10 mouse cellular contexts compared by ENCODE assay signal in genomic region chr1:135828918-135829317, GRCm38 (mm10). TPM values are rescaled to one million over a fixed set of nuclear protein-coding genes. Genes with fewer than 3 reads are reported as not detected.
DNase-seq lines count a peak whose midpoint lies in the region; ATAC-seq lines count a peak whose summit lies in the region.
"Had no signal": no experiment of that assay in that cellular context is flagged by ENCODE, and none has a peak within 500 bp of the region (broad histone marks: within the 10 kb centered on the region; RNA-seq: fewer than 3 reads in every experiment).

No protein-coding gene starts in this region.

- no peak overlapping the region for H3K4me2 ChIP-seq in hindbrain, embryonic 11.5 days (replicated peaks; ENCODE audit: low read depth, low read length)
- H3K4me2 ChIP-seq in hindbrain, embryonic 12.5 days (replicated peaks), result no peak overlapping the region
- H3K4me2 ChIP-seq in intestine, embryonic 15.5 days (replicated peaks), result no peak overlapping the region
- H3K4me2 ChIP-seq: embryonic facial prominence, embryonic 15.5 days; liver, embryonic 15.5 days had no signal

- H3K36me3 ChIP-seq in hindbrain, embryonic 11.5 days (ENCODE audit: control insufficient read depth, insufficient read depth, low read length), result no peaks in the 10 kb centered on the region
- H3K36me3 ChIP-seq in hindbrain, embryonic 12.5 days, result no peaks in the 10 kb centered on the region
- H3K36me3 ChIP-seq in intestine, embryonic 15.5 days, result peaks cover 9% of the 10 kb centered on the region; the same call in 1 of the 2 replicates
- H3K36me3 ChIP-seq: embryonic facial prominence, embryonic 15.5 days; liver, embryonic 15.5 days had no signal

- no peaks in the 10 kb centered on the region for H3K27me3 ChIP-seq in hindbrain, embryonic 11.5 days (ENCODE audit: control insufficient read depth, insufficient read depth, low read length)
- H3K27me3 ChIP-seq in hindbrain, embryonic 12.5 days, result 0 out of 2 replicates have a peak, but pooled peaks cover 3% of the 10 kb centered on the region
- H3K27me3 ChIP-seq in intestine, embryonic 15.5 days (replicated peaks), result no peaks in the 10 kb centered on the region
- H3K27me3 ChIP-seq: embryonic facial prominence, embryonic 15.5 days had no signal

- no peak overlapping the region for H3K27ac ChIP-seq in hindbrain, embryonic 11.5 days (ENCODE audit: low read depth, low read length)
- no peak overlapping the region for H3K27ac ChIP-seq in hindbrain, embryonic 12.5 days
- H3K27ac ChIP-seq in intestine, embryonic 15.5 days, result no peak overlapping the region
- H3K27ac ChIP-seq: embryonic facial prominence, embryonic 15.5 days; liver, embryonic 15.5 days had no signal

- 22% methylated on average over 1 of the region's 1 CpGs for WGBS in hindbrain, embryonic 11.5 days
- WGBS in hindbrain, embryonic 12.5 days, result 23% methylated on average over 1 of the region's 1 CpGs
- 20% methylated on average over 1 of the region's 1 CpGs for WGBS in intestine, embryonic 15.5 days

- DNase-seq in hindbrain, embryonic 11.5 days (ENCODE audit: low spot score), result peak; percentile 64
- peak; percentile 86 for DNase-seq in CD4-positive, CD25-positive, alpha-beta regulatory T cell, adult 2 months (ENCODE audit: low read depth, low spot score)
- peak; percentile 77 for DNase-seq in ZHBTc4 (ENCODE audit: low read depth, low spot score)
- no peak for DNase-seq in gastrocnemius, postnatal 10 days

- H3K9me3 ChIP-seq in hindbrain, embryonic 11.5 days (ENCODE audit: control insufficient read depth, low read length), result no peaks in the 10 kb centered on the region
- no peaks in the 10 kb centered on the region for H3K9me3 ChIP-seq in hindbrain, embryonic 12.5 days (replicated peaks)
- H3K9me3 ChIP-seq in intestine, embryonic 15.5 days, result no peaks in the 10 kb centered on the region
- H3K9me3 ChIP-seq: embryonic facial prominence, embryonic 15.5 days; liver, embryonic 15.5 days had no signal

- no peak overlapping the region for H3K4me3 ChIP-seq in hindbrain, embryonic 11.5 days (ENCODE audit: low read depth, low read length)
- H3K4me3 ChIP-seq in hindbrain, embryonic 12.5 days, result no peak overlapping the region
- H3K4me3 ChIP-seq in intestine, embryonic 15.5 days (replicated peaks), result no peak overlapping the region
- H3K4me3 ChIP-seq: embryonic facial prominence, embryonic 15.5 days; liver, embryonic 15.5 days had no signal

- ATAC-seq in hindbrain, embryonic 11.5 days (ENCODE audit: low FRiP score), result no peak
- ATAC-seq in hindbrain, embryonic 12.5 days (ENCODE audit: low FRiP score), result no peak
- peak; percentile 19; the same call in 1 of the 2 replicates for ATAC-seq in intestine, embryonic 15.5 days
- peak; percentile 60; the same call in 1 of the 2 replicates for ATAC-seq in megakaryocyte, adult 5-6 weeks (ENCODE audit: poor library complexity, severe bottlenecking)
- ATAC-seq in inflammation-experienced regulatory T-cells, adult 6 months, result no peak

- no peaks in the 10 kb centered on the region for H3K4me1 ChIP-seq in hindbrain, embryonic 11.5 days (replicated peaks; ENCODE audit: control insufficient read depth, insufficient read depth, low read length)
- no peaks in the 10 kb centered on the region for H3K4me1 ChIP-seq in hindbrain, embryonic 12.5 days
- H3K4me1 ChIP-seq in intestine, embryonic 15.5 days (replicated peaks), result peaks cover 2% of the 10 kb centered on the region; the same call in 1 of the 2 replicates
- H3K4me1 ChIP-seq: liver, embryonic 15.5 days had no signal

- H3K9ac ChIP-seq in hindbrain, embryonic 11.5 days (ENCODE audit: low read depth, low read length), result no peak overlapping the region
- H3K9ac ChIP-seq in hindbrain, embryonic 12.5 days, result no peak overlapping the region
- no peak overlapping the region for H3K9ac ChIP-seq in intestine, embryonic 15.5 days
- H3K9ac ChIP-seq: embryonic facial prominence, embryonic 15.5 days; liver, embryonic 15.5 days had no signal

RNA-seq across cellular contexts. Expression of gene Tnnt2, which starts 7.2 kb away (rescaled TPM):
- 2.0 and 3.3 TPM in 2 replicates for polyA plus RNA-seq in hindbrain, embryonic 11.5 days (2014; fragmentation: Nextera tagmentation; extraction: Ambion mirVana)
- polyA plus RNA-seq in hindbrain, embryonic 12.5 days (2016; fragmentation: Nextera tagmentation; extraction: Ambion mirVana), result 5.1 and 18.5 TPM in 2 replicates
- polyA plus RNA-seq in intestine, embryonic 15.5 days (2015; fragmentation: Nextera tagmentation; extraction: Ambion mirVana), result 16.4 and 17.4 TPM in 2 replicates
- total RNA-seq in megakaryocyte, adult 5-6 weeks (2015), result not detected in 2 replicates
- total RNA-seq in megakaryocyte, adult 5-6 weeks (2017), result not detected in 2 replicates
- polyA plus RNA-seq in inflammation-experienced regulatory T-cells, adult 6 months (2017; shearing (Covaris generic)), result under 1 TPM in 1 of 3 experiments, not detected in 2; 0.24 TPM
- total RNA-seq in gastrocnemius, postnatal 10 days (2021), result 10 to 100 TPM; 41.1 to 52.6 TPM

RNA-seq across cellular contexts. Expression of gene Lad1, which starts 10.5 kb away (rescaled TPM):
- 0.96 and 1.3 TPM in 2 replicates for polyA plus RNA-seq in hindbrain, embryonic 11.5 days (2014; fragmentation: Nextera tagmentation; extraction: Ambion mirVana)
- polyA plus RNA-seq in hindbrain, embryonic 12.5 days (2016; fragmentation: Nextera tagmentation; extraction: Ambion mirVana), result 1.1 and 3.5 TPM in 2 replicates
- 179 and 196 TPM in 2 replicates for polyA plus RNA-seq in intestine, embryonic 15.5 days (2015; fragmentation: Nextera tagmentation; extraction: Ambion mirVana)
- not detected in 2 replicates for total RNA-seq in megakaryocyte, adult 5-6 weeks (2015)
- not detected in 2 replicates for total RNA-seq in megakaryocyte, adult 5-6 weeks (2017)
- polyA plus RNA-seq in inflammation-experienced regulatory T-cells, adult 6 months (2017; shearing (Covaris generic)), result 1 to 10 TPM; 1.9 to 5.2 (median 2.4) TPM
- total RNA-seq in gastrocnemius, postnatal 10 days (2021), result under 1 TPM; 0.11 to 0.12 TPM

RNA-seq across cellular contexts. Expression of gene Tnni1, which starts 49.7 kb away (rescaled TPM):
- polyA plus RNA-seq in hindbrain, embryonic 11.5 days (2014; fragmentation: Nextera tagmentation; extraction: Ambion mirVana), result 6.0 and 11.3 TPM in 2 replicates
- polyA plus RNA-seq in hindbrain, embryonic 12.5 days (2016; fragmentation: Nextera tagmentation; extraction: Ambion mirVana), result 9.5 and 28.5 TPM in 2 replicates
- polyA plus RNA-seq in intestine, embryonic 15.5 days (2015; fragmentation: Nextera tagmentation; extraction: Ambion mirVana), result 5.4 and 8.3 TPM in 2 replicates
- total RNA-seq in megakaryocyte, adult 5-6 weeks (2015), result 0.36 and 0.45 TPM in 2 replicates
- not detected in 2 replicates for total RNA-seq in megakaryocyte, adult 5-6 weeks (2017)
- not detected for polyA plus RNA-seq in inflammation-experienced regulatory T-cells, adult 6 months (2017; shearing (Covaris generic))
- 100 to 1,000 TPM; 162 to 214 TPM for total RNA-seq in gastrocnemius, postnatal 10 days (2021)

Comparison
In these comparisons a context has a peak if more than half of its experiments do, and no peak if none do; other contexts are left out.
1. ATAC-seq: peak in intestine, embryonic 15.5 days (single experiment) and megakaryocyte, adult 5-6 weeks (single experiment); none in hindbrain, embryonic 11.5 days (single experiment), hindbrain, embryonic 12.5 days (single experiment) and inflammation-experienced regulatory T-cells, adult 6 months (single experiment).
2. RNA of gene Lad1, which starts 10.5 kb away (polyA plus RNA-seq): 179 to 196 TPM in intestine, embryonic 15.5 days; 1.1 to 3.5 TPM in hindbrain, embryonic 12.5 days, 1.9 to 5.2 TPM in inflammation-experienced regulatory T-cells, adult 6 months and 0.96 to 1.3 TPM in hindbrain, embryonic 11.5 days; every median in the first group is over 10 times any median in the second.